Mouse (Mus musculus): ENCODE measurements at regions not wholly inside any gene's neighbourhood (a gene's known extent, or its start where the extent isn't known, plus 50 kb on each side); places are given as distances from the start of the nearest gene placed in this dataset.

GRCm38 (mm10) chr12:35283407-35283806 is 236.4 kb downstream of the Snx13 start:
- TF ChIP-seq POLR2A (IDR thresholded peaks at IDR 0.05; ENCODE audit: borderline replicate concordance, control insufficient read depth, low read depth, low read length) (no peak), CTCF (IDR thresholded peaks at IDR 0.05; ENCODE audit: control insufficient read depth, insufficient read depth, low read length) (no peak)

Measured in bone marrow, adult 2 months (tissue).